Mouse (Mus musculus): ENCODE measurements around the gene Zfp771. TPM values are rescaled to one million over a fixed set of nuclear protein-coding genes. Genes with fewer than 3 reads are reported as not detected.

Gene Zfp771
- polyA plus RNA-seq, 1 experiment, result 13.1 TPM

DNA sequence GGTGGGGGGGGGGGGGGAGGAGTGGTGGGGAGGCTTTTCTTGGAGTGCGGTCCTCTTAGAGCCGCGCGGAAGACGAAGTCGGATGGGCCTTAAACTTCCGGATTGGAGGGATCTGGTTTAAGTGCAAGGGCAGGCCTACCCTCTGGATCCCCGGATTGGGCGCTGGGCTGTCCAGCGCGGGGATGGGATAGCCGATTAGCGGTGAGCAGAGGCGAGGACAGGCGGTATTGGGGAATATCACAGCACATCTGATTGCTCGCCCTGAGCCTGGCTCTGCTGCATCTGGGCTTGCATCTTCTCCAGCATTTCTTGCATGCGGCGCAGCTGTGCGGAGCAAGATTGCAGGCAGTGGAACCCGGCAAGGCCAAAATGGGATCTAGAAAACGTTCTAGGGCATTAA lies 29.6 kb upstream of the Zfp771 start:
- Histone ChIP-seq H3K4me3 (replicated peaks; ENCODE audit: control insufficient read depth, low read depth, low read length) (no peak overlapping the region), H3K4me1 (ENCODE audit: control insufficient read depth, insufficient read depth, low read length) (peaks cover 14% of the 10 kb centered on the region), H3K27ac (ENCODE audit: control insufficient read depth, insufficient read depth, low read depth, low read length, poor library complexity) (no peak overlapping the region)
- 92% methylated on average over 20 of the region's 21 CpGs for WGBS
- no peak for TF ChIP-seq CTCF (IDR thresholded peaks at IDR 0.05; ENCODE audit: control insufficient read depth, insufficient read depth, low read length)
- no peak for TF ChIP-seq POLR2A (IDR thresholded peaks at IDR 0.05; ENCODE audit: borderline replicate concordance, control insufficient read depth, low read depth, low read length)

DNA sequence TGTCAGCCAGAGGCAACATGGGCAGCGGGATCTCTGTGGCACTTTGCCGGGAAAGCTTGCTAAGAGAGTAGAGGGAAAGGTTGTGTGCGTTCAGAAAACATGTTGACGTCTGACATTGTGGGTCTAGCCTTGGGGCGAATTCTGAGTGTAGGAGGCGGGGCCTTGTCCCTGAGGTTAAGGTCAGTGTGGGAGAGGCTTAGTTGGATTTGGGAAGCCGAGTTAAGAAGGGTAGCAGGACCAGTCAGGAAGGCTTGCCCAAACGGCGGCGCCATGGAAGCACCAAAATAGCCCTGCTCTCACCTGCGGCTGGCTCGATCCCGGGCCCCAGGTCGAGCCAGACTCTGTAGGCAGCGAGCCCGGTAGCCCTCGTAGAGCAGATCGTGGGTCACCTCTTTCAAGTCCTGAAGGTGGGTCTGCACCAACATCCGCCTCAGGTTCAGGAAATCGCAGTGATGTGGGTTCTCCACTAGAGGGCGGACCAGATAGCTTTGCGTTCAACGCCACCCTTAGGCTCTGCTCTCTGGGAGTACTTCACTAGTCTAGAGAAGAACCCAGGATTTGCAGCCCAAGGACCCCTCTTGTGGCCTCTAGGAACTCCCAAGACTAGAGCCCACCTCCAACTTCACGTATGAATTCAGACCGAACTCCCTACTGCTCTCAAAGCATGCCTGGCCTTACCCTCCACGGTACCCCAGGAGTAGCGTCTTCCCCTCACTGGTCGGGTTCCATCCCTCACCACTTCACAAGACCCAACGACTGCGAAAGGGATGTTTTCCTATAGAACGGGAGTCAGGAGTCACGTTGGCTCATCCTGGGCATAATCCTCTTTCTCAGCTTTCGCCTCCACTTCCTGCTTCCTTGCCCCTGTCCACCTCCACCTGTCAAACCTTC lies 28.8 kb upstream of the Zfp771 start:
- peaks cover 14% of the 10 kb centered on the region for H3K4me1 ChIP-seq (ENCODE audit: control insufficient read depth, insufficient read depth, low read length)
- no peak overlapping the region for H3K27ac ChIP-seq (ENCODE audit: control insufficient read depth, insufficient read depth, low read depth, low read length, poor library complexity)
- WGBS, result 45% methylated on average over 33 of the region's 33 CpGs
- TF ChIP-seq POLR2A (IDR thresholded peaks at IDR 0.05; ENCODE audit: borderline replicate concordance, control insufficient read depth, low read depth, low read length) (no peak), CTCF (IDR thresholded peaks at IDR 0.05; ENCODE audit: control insufficient read depth, insufficient read depth, low read length) (peak; percentile 91)
- H3K4me3 ChIP-seq (replicated peaks; ENCODE audit: control insufficient read depth, low read depth, low read length), result no peak overlapping the region

DNA sequence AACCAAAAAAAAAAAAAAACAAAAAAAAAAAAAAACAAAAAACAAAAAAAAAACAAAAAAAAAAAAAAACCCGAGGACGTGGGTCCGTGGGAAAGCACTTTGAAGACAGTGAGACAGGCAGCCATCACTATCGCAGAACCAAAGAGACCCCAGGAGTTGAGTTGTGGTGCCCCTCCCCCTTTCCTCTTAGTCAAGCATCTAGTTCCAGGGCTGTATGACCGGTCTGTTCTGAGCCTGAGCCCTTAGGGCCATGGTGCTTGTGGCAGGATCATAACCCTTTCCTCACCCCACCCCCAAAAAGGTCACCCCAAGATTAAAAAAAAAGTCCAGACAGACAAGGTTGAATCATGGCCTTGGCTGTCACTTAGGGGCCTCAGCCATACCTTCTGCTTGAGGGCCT lies 27.8 kb upstream of the Zfp771 start:
- WGBS, result 76% methylated on average over 5 of the region's 5 CpGs
- Histone ChIP-seq H3K4me3 (replicated peaks; ENCODE audit: control insufficient read depth, low read depth, low read length) (no peak overlapping the region), H3K27ac (ENCODE audit: control insufficient read depth, insufficient read depth, low read depth, low read length, poor library complexity) (no peak overlapping the region), H3K4me1 (ENCODE audit: control insufficient read depth, insufficient read depth, low read length) (peaks cover 13% of the 10 kb centered on the region)
- no peak for TF ChIP-seq CTCF (IDR thresholded peaks at IDR 0.05; ENCODE audit: control insufficient read depth, insufficient read depth, low read length)
- TF ChIP-seq POLR2A (IDR thresholded peaks at IDR 0.05; ENCODE audit: borderline replicate concordance, control insufficient read depth, low read depth, low read length), result no peak

DNA sequence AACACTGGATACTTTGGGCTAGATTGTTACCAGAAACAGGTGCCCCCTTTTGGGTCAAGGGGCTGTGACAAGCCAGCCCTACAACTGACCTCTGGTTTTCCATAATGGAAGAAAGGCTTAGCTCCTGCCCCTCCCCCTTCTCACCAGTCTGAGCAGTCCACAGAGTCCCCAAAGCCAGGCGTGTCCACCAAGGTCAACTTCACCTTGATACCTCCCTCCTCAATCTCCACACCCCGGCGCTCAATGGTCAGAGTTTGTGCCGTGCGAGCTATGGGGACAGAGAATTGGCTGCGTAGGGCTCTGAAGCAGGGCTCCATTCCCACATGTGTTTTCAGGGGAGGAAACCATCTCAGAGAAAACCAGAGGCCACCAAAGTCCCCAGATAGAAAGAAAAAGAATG lies 26.6 kb upstream of the Zfp771 start:
- Histone ChIP-seq H3K27ac (ENCODE audit: control insufficient read depth, insufficient read depth, low read depth, low read length, poor library complexity) (peak overlapping the region; percentile 89), H3K4me3 (replicated peaks; ENCODE audit: control insufficient read depth, low read depth, low read length) (peak overlapping the region; percentile 68), H3K4me1 (ENCODE audit: control insufficient read depth, insufficient read depth, low read length) (peaks cover 13% of the 10 kb centered on the region)
- TF ChIP-seq POLR2A (IDR thresholded peaks at IDR 0.05; ENCODE audit: borderline replicate concordance, control insufficient read depth, low read depth, low read length) (no peak), CTCF (IDR thresholded peaks at IDR 0.05; ENCODE audit: control insufficient read depth, insufficient read depth, low read length) (no peak)
- 56% methylated on average over 6 of the region's 6 CpGs for WGBS

DNA sequence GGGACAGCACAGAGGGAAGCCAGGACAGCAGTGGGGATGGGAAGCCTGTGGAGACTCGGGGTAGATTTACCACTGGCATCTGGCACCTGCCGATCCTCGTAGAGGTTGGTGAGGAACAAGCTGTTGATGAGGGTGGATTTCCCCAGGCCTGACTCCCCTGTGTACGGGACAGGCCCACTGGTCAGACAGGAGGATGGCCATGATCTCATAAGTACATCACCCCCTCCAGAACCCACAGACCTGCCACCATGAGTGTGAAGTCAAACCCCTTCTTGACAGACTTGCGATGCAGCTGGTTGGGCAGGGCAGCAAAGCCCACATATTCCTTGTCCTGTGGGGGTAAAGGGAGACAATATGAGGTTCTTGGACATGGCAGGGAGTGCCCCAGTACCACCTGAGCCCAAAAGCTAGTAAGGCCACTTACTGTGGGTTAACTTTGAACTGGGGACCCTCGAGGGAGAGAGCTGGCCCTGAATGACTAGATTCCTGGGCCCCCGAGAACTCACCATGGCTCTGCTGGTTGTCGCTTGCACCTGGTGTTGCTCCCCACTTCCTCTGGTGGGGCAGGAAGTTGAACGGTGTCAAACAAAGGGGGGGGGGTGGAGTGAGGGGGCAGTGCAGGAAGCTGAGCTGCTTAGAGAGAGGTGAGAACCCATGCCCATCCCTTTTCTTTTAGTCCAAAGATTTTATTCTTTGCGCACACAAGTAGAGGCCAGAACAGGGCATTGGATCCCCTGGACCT lies 26.0 kb upstream of the Zfp771 start:
- no peak for TF ChIP-seq CTCF (IDR thresholded peaks at IDR 0.05; ENCODE audit: control insufficient read depth, insufficient read depth, low read length)
- no peak for TF ChIP-seq POLR2A (IDR thresholded peaks at IDR 0.05; ENCODE audit: borderline replicate concordance, control insufficient read depth, low read depth, low read length)
- Histone ChIP-seq H3K27ac (ENCODE audit: control insufficient read depth, insufficient read depth, low read depth, low read length, poor library complexity) (peak overlapping the region; percentile 89), H3K4me3 (replicated peaks; ENCODE audit: control insufficient read depth, low read depth, low read length) (peak overlapping the region; percentile 68), H3K4me1 (ENCODE audit: control insufficient read depth, insufficient read depth, low read length) (peaks cover 13% of the 10 kb centered on the region)
- 6% methylated on average over 10 of the region's 10 CpGs for WGBS

DNA sequence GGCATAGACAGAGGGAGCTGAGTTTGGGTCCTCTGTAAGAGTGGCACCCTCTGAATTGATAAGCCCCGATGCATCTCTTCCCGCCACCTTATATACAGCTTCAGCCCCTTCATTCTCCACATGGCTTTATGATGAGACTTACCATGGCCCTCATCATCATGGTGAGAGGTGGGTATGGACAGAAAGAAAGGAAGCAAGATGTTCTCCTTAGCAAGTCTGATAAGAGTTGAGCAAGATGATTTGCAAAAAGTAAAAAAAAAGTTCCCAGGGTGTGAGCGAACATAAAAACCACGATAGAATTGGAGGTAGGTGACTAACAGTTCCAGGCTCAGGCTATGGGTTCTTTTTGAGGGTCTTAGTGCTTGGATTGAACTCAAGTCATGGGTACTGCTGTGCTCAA lies 25.4 kb upstream of the Zfp771 start:
- TF ChIP-seq CTCF (IDR thresholded peaks at IDR 0.05; ENCODE audit: control insufficient read depth, insufficient read depth, low read length) (no peak), POLR2A (IDR thresholded peaks at IDR 0.05; ENCODE audit: borderline replicate concordance, control insufficient read depth, low read depth, low read length) (no peak)
- WGBS, result 18% methylated on average over 4 of the region's 4 CpGs
- peaks cover 13% of the 10 kb centered on the region for H3K4me1 ChIP-seq (ENCODE audit: control insufficient read depth, insufficient read depth, low read length)
- H3K27ac ChIP-seq (ENCODE audit: control insufficient read depth, insufficient read depth, low read depth, low read length, poor library complexity), result peak overlapping the region; percentile 89
- H3K4me3 ChIP-seq (replicated peaks; ENCODE audit: control insufficient read depth, low read depth, low read length), result peak overlapping the region; percentile 5

DNA sequence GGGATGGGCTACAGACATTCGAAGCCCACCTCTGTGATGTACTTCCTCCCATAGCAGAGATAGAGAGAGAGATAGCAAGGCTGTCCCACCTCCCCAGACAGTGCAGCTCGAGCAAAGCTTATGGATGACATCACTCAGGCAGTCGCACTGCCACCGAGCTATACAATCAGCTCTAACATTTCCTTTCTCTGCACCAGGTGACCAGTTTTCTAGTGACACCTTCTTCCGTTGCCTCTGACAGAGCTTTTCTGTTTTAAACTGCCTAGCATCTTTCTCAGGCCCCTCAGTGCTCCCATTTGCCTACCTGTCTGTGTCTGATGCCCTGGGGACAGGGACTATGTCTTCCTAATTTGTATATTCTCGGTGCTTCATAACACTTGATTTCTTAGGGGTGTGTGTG lies 23.6 kb upstream of the Zfp771 start:
- H3K27ac ChIP-seq (ENCODE audit: control insufficient read depth, insufficient read depth, low read depth, low read length, poor library complexity), result no peak overlapping the region
- WGBS, result 71% methylated on average over 6 of the region's 6 CpGs
- no peak for TF ChIP-seq CTCF (IDR thresholded peaks at IDR 0.05; ENCODE audit: control insufficient read depth, insufficient read depth, low read length)
- H3K4me3 ChIP-seq (replicated peaks; ENCODE audit: control insufficient read depth, low read depth, low read length), result no peak overlapping the region
- H3K4me1 ChIP-seq (ENCODE audit: control insufficient read depth, insufficient read depth, low read length), result peaks cover 13% of the 10 kb centered on the region

DNA sequence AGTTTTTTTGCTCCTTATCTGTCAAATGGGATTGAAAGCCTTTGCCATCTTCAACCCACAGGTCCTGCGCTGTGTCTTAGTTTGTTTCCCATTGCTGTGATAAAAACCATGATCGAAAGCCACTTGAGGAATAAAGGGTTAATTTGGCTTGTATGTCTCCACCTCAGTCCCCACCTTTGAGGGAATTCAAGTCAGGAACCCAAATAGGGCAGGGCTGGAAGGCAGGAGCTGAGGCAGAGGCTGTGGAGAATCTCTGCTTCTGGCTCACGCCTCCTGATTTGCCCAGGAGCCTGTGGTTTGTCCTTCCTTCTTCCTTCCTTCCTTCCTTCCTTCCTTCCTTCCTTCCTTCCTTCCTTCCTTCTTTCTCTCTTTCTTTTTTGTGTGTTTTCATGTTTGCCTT lies 21.0 kb upstream of the Zfp771 start:
- no peak overlapping the region for H3K27ac ChIP-seq (ENCODE audit: control insufficient read depth, insufficient read depth, low read depth, low read length, poor library complexity)
- 86% methylated on average over 3 of the region's 3 CpGs for WGBS
- no peak overlapping the region for H3K4me3 ChIP-seq (replicated peaks; ENCODE audit: control insufficient read depth, low read depth, low read length)
- H3K4me1 ChIP-seq (ENCODE audit: control insufficient read depth, insufficient read depth, low read length), result peaks cover 5% of the 10 kb centered on the region
- no peak for TF ChIP-seq POLR2A (IDR thresholded peaks at IDR 0.05; ENCODE audit: borderline replicate concordance, control insufficient read depth, low read depth, low read length)
- TF ChIP-seq CTCF (IDR thresholded peaks at IDR 0.05; ENCODE audit: control insufficient read depth, insufficient read depth, low read length), result no peak
